In genomic region chr7:79211287-79211976, GRCm38 (mm10) we compare ENCODE assay signal across 8 mouse cellular contexts.
DNase-seq lines count a peak whose midpoint lies in the region; ATAC-seq and TF ChIP-seq lines count a peak whose summit lies in the region.

No protein-coding gene starts in this region.

- peaks cover 0 to 3% of the 10 kb centered on the region in 2 experiments; a peak in 1 of 4 replicates for H3K4me1 ChIP-seq in liver, embryonic 14.5 days (replicated peaks; ENCODE audit: control insufficient read depth in 2 of 2, insufficient read depth in 2 of 2, low read length in 1 of 2)

- H3K9me3 ChIP-seq in liver, embryonic 14.5 days (ENCODE audit: control insufficient read depth, low read length): no peaks in the 10 kb centered on the region

- peak overlapping the region; percentile 0; the same call in 1 of the 2 replicates for H3K4me2 ChIP-seq in liver, embryonic 14.5 days (ENCODE audit: low read depth)

- DNase-seq in adrenal gland, postnatal 10 days: peak; percentile 70
- no peak for DNase-seq in adrenal gland, adult 8-10 months
- peak; percentile 37 to 50 for DNase-seq in urinary bladder, adult 18-20 months (ENCODE audit: low spot score in 2 of 2)
- no peak for DNase-seq in urinary bladder, postnatal 10 days (ENCODE audit: low spot score)
- peak in 1 of 3 experiments; percentile 16 for DNase-seq in liver, embryonic 14.5 days (ENCODE audit: low read depth in 3 of 3, low spot score in 3 of 3)
- no peak for DNase-seq in spleen, adult 18-20 months
- no peak for DNase-seq in right cerebral cortex, postnatal 25 days

- no peak overlapping the region for H3K4me3 ChIP-seq in liver, embryonic 14.5 days (ENCODE audit: insufficient read depth in 1 of 2, low read depth in 2 of 2, low read length in 2 of 2)

- no peaks in the 10 kb centered on the region for H3K36me3 ChIP-seq in liver, embryonic 14.5 days (replicated peaks; ENCODE audit: control insufficient read depth, insufficient read depth, low read depth)

- H3K9ac ChIP-seq in liver, embryonic 14.5 days (replicated peaks): no peak overlapping the region

- TF ChIP-seq EP300 in liver, embryonic 14.5 days (IDR thresholded peaks at IDR 0.05; ENCODE audit: low read depth): no peak

- no peak overlapping the region for H3K27ac ChIP-seq in liver, embryonic 14.5 days

- no peak for TF ChIP-seq CTCF in liver, embryonic 14.5 days (IDR thresholded peaks at IDR 0.05; ENCODE audit: low read depth)

- 10% methylated on average over 9 of the region's 9 CpGs for WGBS in liver, embryonic 14.5 days (ENCODE audit: insufficient replicate concordance)

- no peak for ATAC-seq in liver, embryonic 14.5 days (ENCODE audit: insufficient read depth)
- ATAC-seq in cerebellum, adult (ENCODE audit: insufficient number of reproducible peaks, low FRiP score, low TSS enrichment): no peak

- no peaks in the 10 kb centered on the region; the same call in none of the 2 replicates for H3K27me3 ChIP-seq in liver, embryonic 14.5 days (ENCODE audit: control insufficient read depth, insufficient read depth, low read length)

Comparison
In these comparisons a context has a peak if more than half of its experiments do, and no peak if none do; other contexts are left out.
1. DNase-seq: peak in adrenal gland, postnatal 10 days (single experiment) and urinary bladder, adult 18-20 months (2 of 2); none in adrenal gland, adult 8-10 months (single experiment), urinary bladder, postnatal 10 days (single experiment), spleen, adult 18-20 months (0 of 2) and right cerebral cortex, postnatal 25 days (single experiment).